Mouse (Mus musculus) megakaryocyte, embryonic 14.5 days (primary cell): ENCODE results near the gene Tmem140. TPM values are rescaled to one million over a fixed set of nuclear protein-coding genes. Genes with fewer than 3 reads are reported as not detected.

Experiments
- H3K27me3 ChIP-seq: replicated peaks from 2 replicates; pipeline ENCODE3; 2012; ENCODE audit warnings: inconsistent platforms
- H3K36me3 ChIP-seq: replicated peaks from 2 replicates; pipeline ENCODE3; 2012; ENCODE audit warnings: low read length, inconsistent platforms, mixed read lengths
- H3K4me1 ChIP-seq: 2 replicates; pipeline ENCODE4 v1.6.1; 2012; ENCODE audit warnings: inconsistent platforms
- H3K4me3 ChIP-seq: replicated peaks from 2 replicates; pipeline ENCODE3; 2012; ENCODE audit warnings: moderate library complexity, mild to moderate bottlenecking, inconsistent platforms
- H3K9me3 ChIP-seq: 2 replicates; pipeline ENCODE4 v1.6.1; 2012; ENCODE audit warnings: inconsistent platforms
- FLI1 ChIP-seq: IDR thresholded peaks from 2 replicates; pipeline ENCODE4 v1.6.1; 2012; ENCODE audit warnings: low read length, inconsistent platforms, mixed read lengths
- GATA1 ChIP-seq: IDR thresholded peaks from 3 replicates; pipeline ENCODE4 v1.6.1; 2012; ENCODE audit warnings: mixed read lengths, low read length, inconsistent platforms, borderline replicate concordance
- polyA plus RNA-seq: library from polyadenylated mRNA; stranded (reverse); fragments of >175 nt; gene quantifications from 2 replicates; pipeline ENCODE4 v1.2.3, GENCODE M21; 2012; ENCODE audit warnings: low replicate concordance; ENCODE audit not compliant: insufficient read depth

Gene Tmem140
- polyA plus RNA-seq, 1 experiment: 11.5 TPM

- Histone ChIP-seq H3K4me1 (peaks cover 93% of the 10 kb centered on the region), H3K9me3 (no peaks in the 10 kb centered on the region), H3K4me3 (peak overlapping the region; percentile 89), H3K27me3 (no peaks in the 10 kb centered on the region), H3K36me3 (peaks cover 81% of the 10 kb centered on the region)
- no peak for TF ChIP-seq GATA1
- TF ChIP-seq FLI1: no peak
These were observed 4.5 kb downstream of the Tmem140 start for GRCm38 (mm10) chr6:34867301-34867994.

- Histone ChIP-seq H3K4me1 (peaks cover 95% of the 10 kb centered on the region), H3K36me3 (peaks cover 86% of the 10 kb centered on the region), H3K4me3 (peak overlapping the region; percentile 89)
These were observed 5.0 kb downstream of the Tmem140 start for GRCm38 (mm10) chr6:34867995-34868350.

DNA sequence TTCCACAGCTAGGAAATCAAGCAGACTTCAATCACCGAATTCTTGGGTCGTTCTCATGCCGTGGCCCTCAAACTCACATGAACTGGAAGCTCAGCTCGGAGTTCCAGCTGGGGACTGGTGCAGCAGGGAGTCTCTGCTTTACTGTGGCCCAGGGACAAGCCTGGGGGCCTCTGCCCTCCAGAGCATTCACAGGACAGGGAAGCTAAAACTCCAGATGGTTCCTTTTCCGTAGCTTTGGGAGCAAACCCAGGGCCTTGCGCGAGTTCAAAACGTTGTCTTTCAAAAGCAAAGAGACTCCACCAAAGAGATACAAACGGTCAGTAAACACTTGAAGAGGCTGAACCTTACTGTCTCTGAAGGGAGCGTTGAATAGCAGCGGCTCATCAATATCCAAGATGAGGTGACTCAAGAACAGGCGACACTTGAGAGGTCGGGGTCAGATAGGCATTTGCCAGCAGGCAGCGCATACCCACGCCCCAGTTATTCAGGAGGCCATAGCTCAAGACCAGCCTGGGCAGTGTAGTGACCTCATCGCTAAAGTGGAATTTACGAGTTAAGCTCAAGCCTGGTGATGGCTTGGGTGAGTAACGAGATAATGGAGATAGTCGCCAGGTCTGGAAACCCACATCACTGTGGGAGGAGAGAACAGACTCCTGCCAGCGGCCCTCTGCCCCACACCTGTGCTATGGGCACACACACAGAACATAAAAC is 5.7 kb downstream of the Tmem140 start:
- no peaks in the 10 kb centered on the region for H3K27me3 ChIP-seq
- peaks cover 97% of the 10 kb centered on the region for H3K4me1 ChIP-seq
- H3K36me3 ChIP-seq: peaks cover 93% of the 10 kb centered on the region
- no peak for TF ChIP-seq FLI1
- no peak for TF ChIP-seq GATA1
- peak overlapping the region; percentile 89 for H3K4me3 ChIP-seq
- no peaks in the 10 kb centered on the region for H3K9me3 ChIP-seq

More at GRCm38 (mm10) chr6:34867995-34868350, 5.0 kb downstream of the Tmem140 start:
- no peak for TF ChIP-seq GATA1
- no peak for TF ChIP-seq FLI1
- Histone ChIP-seq H3K9me3 (no peaks in the 10 kb centered on the region), H3K27me3 (no peaks in the 10 kb centered on the region)

GRCm38 (mm10) chr6:34869225-34869915 is 6.4 kb downstream of the Tmem140 start:
- peak overlapping the region; percentile 88 for H3K4me3 ChIP-seq
- H3K9me3 ChIP-seq: no peaks in the 10 kb centered on the region
- peaks cover 97% of the 10 kb centered on the region for H3K4me1 ChIP-seq
- H3K27me3 ChIP-seq: no peaks in the 10 kb centered on the region
- H3K36me3 ChIP-seq: peaks cover 95% of the 10 kb centered on the region
- no peak for TF ChIP-seq FLI1
- TF ChIP-seq GATA1: no peak; the same call in 2 of the 3 replicates

DNA sequence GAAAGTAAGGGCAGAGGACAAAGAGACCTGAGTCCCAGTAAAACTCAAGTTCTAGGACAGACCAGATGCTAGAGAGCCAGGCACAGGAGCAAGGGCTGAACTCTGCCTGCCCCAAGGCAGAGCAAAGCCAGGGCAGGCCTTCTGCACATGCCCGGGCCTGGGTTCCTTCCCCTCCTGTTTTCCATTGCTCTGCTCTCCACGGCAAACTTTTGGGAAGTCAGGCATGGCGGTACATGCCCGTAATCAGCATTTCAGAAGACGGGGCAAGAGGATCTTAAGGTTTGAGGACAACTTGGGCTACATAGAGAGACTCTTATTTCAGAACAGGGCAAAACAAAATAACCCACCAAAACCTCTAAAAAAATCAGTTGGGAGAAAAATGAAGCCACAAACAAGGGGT is 7.2 kb downstream of the Tmem140 start:
- Histone ChIP-seq H3K4me1 (peaks cover 100% of the 10 kb centered on the region), H3K36me3 (peaks cover 93% of the 10 kb centered on the region), H3K4me3 (peak overlapping the region; percentile 88)

GRCm38 (mm10) chr6:34870724-34871123 is 7.8 kb downstream of the Tmem140 start:
- Histone ChIP-seq H3K4me3 (peak overlapping the region; percentile 69), H3K27me3 (no peaks in the 10 kb centered on the region), H3K36me3 (peaks cover 92% of the 10 kb centered on the region), H3K9me3 (no peaks in the 10 kb centered on the region), H3K4me1 (peaks cover 100% of the 10 kb centered on the region)
- no peak for TF ChIP-seq FLI1
- TF ChIP-seq GATA1: no peak

More for the DNA sequence above, 7.2 kb downstream of the Tmem140 start:
- H3K27me3 ChIP-seq: no peaks in the 10 kb centered on the region
- H3K9me3 ChIP-seq: no peaks in the 10 kb centered on the region
- TF ChIP-seq FLI1: no peak
- no peak for TF ChIP-seq GATA1

DNA sequence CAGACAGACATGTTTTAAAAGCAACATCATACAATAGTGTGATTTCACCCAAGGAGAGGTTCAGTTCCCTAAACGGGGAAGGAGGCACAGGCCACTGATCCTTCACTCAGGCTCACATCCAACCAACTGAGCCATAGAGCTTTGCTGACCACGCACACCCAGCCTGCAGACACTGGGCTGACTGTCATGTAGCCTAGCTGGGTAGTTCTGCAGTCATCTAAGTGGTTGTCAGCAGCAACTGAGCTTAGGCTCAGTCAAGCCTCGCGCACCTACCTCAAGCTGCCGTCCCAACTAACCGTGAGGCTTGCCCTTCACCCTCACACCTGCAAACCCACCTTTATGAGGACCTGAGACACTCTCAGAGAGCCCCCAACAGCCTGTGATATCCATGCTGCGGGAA is 9.0 kb downstream of the Tmem140 start:
- peaks cover 92% of the 10 kb centered on the region for H3K36me3 ChIP-seq
- H3K4me1 ChIP-seq: peaks cover 100% of the 10 kb centered on the region
- peak overlapping the region; percentile 96 for H3K4me3 ChIP-seq

GRCm38 (mm10) chr6:34872871-34873270 is 9.9 kb downstream of the Tmem140 start:
- TF ChIP-seq GATA1 (no peak), FLI1 (no peak)
- Histone ChIP-seq H3K4me1 (peaks cover 94% of the 10 kb centered on the region), H3K36me3 (peaks cover 83% of the 10 kb centered on the region), H3K27me3 (no peaks in the 10 kb centered on the region), H3K4me3 (peak overlapping the region; percentile 96), H3K9me3 (no peaks in the 10 kb centered on the region)

More for the DNA sequence above, 9.0 kb downstream of the Tmem140 start:
- Histone ChIP-seq H3K27me3 (no peaks in the 10 kb centered on the region), H3K9me3 (no peaks in the 10 kb centered on the region)
- TF ChIP-seq GATA1 (no peak), FLI1 (no peak)

DNA sequence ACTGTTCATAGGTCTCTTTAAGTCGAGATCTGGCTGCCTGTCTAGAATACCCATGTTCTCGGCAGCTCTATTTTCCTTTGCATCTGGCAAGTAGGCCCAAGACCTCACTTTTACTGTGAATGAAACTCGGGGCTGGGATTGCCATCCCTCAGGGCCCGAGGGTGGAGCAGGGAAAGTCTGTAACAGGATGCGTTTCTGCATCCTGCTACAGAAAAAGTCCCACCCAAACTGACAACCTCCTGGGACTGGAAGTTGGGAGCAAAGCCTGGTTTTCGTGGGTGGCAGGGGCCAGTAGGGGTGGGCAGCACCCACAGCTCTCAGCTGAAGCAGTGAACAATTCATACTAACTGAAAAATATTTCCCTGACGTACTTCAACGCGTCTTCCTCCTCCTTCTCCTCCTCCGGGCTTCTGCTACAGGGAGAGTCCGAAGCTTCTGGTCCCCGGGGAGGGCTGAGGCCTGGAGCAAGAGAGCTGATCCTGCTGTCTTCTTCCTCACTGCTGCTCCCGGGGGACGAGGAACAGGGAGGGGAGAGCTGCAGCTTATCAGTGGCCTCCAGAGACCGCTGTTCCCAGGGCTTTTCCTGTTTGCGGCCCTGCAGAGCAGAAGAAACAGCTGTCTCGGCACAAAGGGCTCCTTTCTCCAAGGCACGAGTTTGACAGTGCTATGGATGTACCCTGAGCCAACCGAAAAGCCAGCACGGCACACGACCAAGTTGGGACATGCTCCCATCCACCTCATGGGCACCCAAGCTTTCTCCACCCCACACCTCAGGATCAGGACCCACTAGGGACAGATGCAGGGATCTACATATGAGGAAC is 11.4 kb downstream of the Tmem140 start:
- peak overlapping the region; percentile 96 for H3K4me3 ChIP-seq
- no peaks in the 10 kb centered on the region for H3K27me3 ChIP-seq
- H3K9me3 ChIP-seq: no peaks in the 10 kb centered on the region
- H3K36me3 ChIP-seq: peaks cover 75% of the 10 kb centered on the region
- peaks cover 92% of the 10 kb centered on the region for H3K4me1 ChIP-seq
- TF ChIP-seq GATA1 (peak; percentile 96), FLI1 (peak; percentile 83)
